Mouse (Mus musculus): ENCODE measurements around the gene Kng1.
A peak's percentile ranks its signal among the peaks of the same experiment; 100 is the strongest.

Gene Kng1

DNA sequence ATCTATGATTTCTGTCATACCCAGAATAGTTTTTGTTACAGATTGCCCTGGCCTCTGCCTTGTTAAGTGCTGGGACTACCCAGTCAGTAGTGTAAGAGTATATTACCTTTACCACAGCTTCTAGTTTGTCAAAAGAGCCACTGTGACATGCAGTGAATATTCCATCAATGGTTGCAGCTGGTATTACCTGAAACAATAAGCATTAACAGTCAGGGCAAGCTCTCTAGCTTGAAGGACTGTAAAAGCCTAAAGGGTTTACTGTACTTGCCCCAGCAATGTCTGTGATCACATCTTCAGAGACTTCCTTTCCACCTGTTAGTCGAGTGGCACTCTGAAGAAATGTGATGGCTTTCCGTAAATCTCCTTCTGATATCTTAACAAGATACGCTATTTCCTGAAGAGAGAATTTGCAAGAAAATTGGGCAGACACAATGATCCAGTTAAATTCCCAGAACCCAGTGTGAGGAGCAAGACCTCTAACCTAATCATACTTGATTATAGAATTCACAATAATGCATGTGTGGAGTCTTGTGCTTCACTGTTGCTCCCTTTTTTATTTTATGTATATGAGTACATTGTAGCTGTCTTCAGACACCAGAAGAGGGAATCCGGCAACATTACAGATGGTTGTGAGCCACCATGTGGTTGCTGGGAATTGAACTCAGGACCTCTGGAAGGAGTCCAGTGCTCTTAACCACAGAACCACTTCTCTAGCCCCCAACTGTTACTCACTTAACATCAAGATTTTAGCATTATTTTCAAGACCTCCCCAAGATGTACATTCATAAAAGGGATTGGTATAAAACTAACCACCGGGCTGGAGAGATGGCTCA is 56.9 kb downstream of the Kng1 start:
- no peak for DNase-seq (ENCODE audit: low spot score)

DNA sequence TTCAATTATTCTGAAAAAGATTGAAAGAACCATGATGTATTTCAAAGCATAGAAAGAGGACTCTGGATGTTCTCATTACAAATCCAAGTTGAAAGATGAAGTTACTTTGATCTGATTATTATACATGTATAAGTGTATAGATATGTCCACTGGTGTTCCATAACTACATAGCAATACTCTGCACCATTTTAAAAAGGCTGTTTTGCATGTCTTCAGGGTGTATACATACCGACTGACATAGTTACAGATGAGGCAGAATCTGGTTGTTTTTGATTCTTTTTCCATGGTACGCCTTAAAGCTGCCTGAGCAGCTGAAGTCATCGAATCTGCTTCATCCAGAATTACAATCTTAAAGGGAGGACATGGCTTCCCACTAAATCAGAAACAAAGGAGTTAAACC is 57.8 kb downstream of the Kng1 start:
- no peak for DNase-seq (ENCODE audit: low spot score)

DNA sequence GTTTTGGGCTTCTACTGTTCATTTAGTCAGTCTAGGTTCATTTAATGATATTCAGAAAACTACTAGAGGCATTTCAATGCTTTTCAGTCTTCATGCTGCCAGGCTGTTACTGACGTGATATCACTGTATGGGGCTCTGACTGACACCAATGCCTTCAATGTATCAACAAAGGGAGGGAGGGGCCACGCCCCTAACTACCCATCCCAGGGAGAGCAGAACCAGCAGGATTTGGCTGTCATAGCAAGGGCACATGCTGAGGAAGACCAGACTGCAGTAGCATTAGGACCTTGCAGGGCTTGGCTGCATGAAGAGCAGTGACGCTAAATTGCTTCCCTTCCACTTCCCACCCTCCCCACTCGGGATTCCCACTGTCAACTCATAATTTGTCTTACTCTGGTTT is 59.5 kb downstream of the Kng1 start:
- no peak for DNase-seq (ENCODE audit: low spot score)

DNA sequence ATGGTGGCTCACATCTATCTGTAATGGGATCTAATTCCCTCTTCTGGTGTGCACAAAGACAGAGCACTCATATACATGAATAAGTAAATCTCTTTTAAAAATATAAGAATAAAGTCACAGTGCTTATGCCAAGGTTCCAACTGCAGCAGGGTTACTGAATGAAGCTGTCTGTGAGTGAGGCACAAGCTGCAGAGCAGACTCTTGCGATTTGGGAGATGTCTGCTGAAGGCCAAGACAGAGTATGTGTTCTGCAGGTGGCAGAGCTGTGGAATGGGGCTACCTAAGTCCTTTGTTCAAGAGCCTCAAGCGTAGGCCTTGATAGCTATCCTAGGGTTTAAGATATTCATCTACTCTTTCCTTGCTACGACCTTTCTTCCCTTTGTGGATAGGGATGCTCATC is 64.8 kb downstream of the Kng1 start:
- DNase-seq (ENCODE audit: low spot score), result no peak

DNA sequence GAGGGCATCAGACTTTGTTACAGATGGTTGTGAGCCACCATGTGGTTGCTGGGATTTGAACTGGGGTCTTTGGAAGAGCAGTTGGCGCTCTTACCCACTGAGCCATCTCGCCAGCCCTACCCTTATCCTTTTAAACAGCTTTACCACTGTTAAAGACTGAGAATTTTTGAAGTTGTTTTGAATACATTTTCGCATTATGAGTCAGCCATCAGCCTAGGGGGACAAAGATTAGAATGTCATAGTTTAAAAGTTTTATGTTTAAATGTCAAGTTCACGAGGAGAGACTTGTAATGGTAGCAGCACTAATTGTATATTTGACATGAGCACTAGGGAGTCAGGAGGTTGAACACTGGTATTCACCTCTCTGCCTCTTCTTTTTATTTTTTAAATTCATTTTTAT is 65.4 kb downstream of the Kng1 start:
- no peak for DNase-seq (ENCODE audit: low spot score)

DNA sequence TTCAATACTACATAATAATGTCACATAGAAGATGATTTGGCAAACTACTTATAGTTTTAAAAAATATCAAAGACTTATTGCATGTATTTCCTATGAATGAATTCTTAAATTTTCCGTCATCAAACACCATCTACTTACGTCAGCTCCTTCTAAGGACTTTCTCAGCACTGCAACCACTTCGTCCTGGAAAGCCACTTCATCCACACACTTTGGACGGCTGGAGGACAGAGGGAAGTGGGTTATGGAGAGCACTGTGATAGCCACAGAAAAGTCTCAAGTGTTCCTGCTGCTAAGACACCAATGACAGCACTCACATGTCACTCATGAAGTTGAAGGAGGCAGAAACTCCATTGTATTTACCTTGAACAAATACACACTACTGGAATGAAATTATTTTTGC is 66.7 kb downstream of the Kng1 start:
- DNase-seq (ENCODE audit: low spot score), result no peak

DNA sequence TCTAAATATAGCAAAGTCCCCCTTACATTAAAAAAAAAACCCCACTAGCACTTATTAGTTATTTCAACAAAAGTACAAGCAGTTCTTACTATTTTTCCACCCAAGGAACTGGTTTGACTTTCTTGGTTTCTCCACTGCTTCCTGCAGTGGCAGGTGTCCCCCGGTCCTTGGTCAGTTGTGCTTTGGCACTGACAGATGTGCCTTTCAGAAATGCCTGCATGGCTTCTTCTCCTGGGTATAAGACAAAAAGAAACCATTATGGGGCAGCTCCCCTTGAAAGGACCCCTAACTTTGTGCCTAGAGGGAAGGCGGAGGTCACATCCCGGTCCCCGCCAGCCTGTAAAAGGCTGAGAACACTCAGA is 69.6 kb downstream of the Kng1 start:
- DNase-seq (ENCODE audit: low spot score), result no peak

DNA sequence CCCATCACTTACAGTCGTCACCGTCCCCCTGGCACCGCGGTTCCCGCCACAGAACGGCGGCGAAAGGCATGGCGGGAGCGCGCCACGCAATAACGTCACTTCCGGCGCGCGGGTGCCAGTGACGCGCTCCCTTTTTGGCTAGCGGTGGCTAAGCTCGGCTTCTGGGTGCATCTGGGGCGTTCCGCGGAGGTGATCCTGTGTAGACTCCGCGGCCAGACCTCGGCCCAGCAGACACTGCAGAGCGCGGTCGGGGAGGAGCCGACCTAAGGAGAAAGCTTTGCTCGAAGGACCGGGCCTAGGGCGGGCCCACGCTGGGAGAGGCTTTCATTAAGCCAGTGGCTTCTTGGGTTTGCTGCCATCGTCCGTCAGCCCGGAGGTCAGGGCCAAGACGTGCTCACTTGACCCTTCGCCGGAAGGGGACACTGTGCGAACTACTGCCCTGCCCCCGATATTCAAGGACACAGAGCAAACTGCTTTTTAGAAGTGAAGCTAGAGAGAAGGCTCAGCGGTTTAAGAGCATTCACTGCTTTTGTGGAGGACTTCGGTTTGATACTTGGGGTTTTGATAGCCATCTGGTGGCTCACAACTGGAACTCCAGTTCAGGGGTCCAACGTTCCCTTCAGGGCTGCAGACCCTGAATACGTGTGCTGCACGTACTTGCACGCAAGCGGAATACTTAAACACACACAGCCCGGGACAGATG is 70.2 kb downstream of the Kng1 start, which contains the start of gene Rfc4:
Gene Rfc4, minus strand, starts transcription at position 65 of the 703 bp plus-strand sequence.
- DNase-seq (ENCODE audit: low spot score), result peak; percentile 94

DNA sequence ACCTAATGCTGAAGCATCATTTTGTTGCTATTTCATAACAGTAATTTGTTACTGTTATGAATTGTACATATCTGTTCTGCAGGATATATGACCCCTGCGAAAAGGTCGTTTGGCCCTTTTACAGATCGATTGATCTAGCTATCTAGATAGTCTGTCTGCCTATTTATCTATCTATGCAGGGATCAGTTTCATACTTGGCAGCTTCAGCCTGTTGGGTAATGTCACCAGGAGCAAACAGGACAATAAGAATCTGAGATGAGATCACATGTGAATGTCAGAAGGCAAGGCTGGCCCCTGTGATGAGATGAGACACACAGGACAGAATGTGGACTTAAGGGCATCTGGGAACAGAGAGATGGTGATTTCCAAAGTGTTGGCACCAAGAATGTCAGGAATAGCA is 72.6 kb downstream of the Kng1 start:
- no peak for DNase-seq (ENCODE audit: low spot score)
